Mouse (Mus musculus) embryonic facial prominence, embryonic 15.5 days (tissue): Measurements from ENCODE around the gene Dhcr24. TPM values are rescaled to one million over a fixed set of nuclear protein-coding genes. Genes with fewer than 3 reads are reported as not detected.

ENCODE experiments used
- ATAC-seq: fragments of 200-750 bp; cut with Nextera tagmentation; 2 replicates; pipeline ENCODE4 v1.8.0; 2017; ENCODE audit warnings: low read depth, moderate TSS enrichment; ENCODE audit not compliant: insufficient number of reproducible peaks, low FRiP score, low TSS enrichment
- H3K27ac ChIP-seq: fragments of 300-500 bp; sonication (generic); replicated peaks from 2 replicates; pipeline ENCODE4 v1.5.1; 2015; ENCODE audit warnings: mild to moderate bottlenecking, inconsistent platforms
- H3K27me3 ChIP-seq: fragments of 300-500 bp; sonication (generic); 2 replicates; pipeline ENCODE4 v1.6.1; 2015; ENCODE audit warnings: inconsistent platforms
- H3K36me3 ChIP-seq: fragments of 300-500 bp; sonication (generic); 2 replicates; pipeline ENCODE4 v1.6.1; 2015; ENCODE audit warnings: mild to moderate bottlenecking, inconsistent platforms
- H3K4me1 ChIP-seq: fragments of 300-500 bp; sonication (generic); 2 replicates; pipeline ENCODE4 v1.6.1; 2015; ENCODE audit warnings: inconsistent platforms
- H3K4me2 ChIP-seq: fragments of 300-500 bp; sonication (generic); replicated peaks from 2 replicates; pipeline ENCODE4 v1.6.1; 2015; ENCODE audit warnings: mild to moderate bottlenecking, inconsistent platforms
- H3K4me3 ChIP-seq: fragments of 300-500 bp; sonication (generic); replicated peaks from 2 replicates; pipeline ENCODE4 v1.5.1; 2015; ENCODE audit warnings: mild to moderate bottlenecking, inconsistent platforms
- H3K9ac ChIP-seq: fragments of 300-500 bp; sonication (generic); 2 replicates; pipeline ENCODE4 v1.6.1; 2015; ENCODE audit warnings: inconsistent platforms
- H3K9me3 ChIP-seq: fragments of 300-500 bp; sonication (generic); replicated peaks from 2 replicates; pipeline ENCODE4 v1.6.1; 2016; ENCODE audit warnings: inconsistent platforms
- WGBS: fragments of 180-500 bp; shearing (Covaris S2); methylation state at CpG from one replicate; pipeline ENCODE4 v1.1.7; 2015; 5-methylcytosine and 5-hydroxymethylcytosine counted together
- polyA plus RNA-seq: library from polyadenylated mRNA; unstranded; fragments of >200 nt; fragmentation: Nextera tagmentation; extraction: Ambion mirVana; gene quantifications from 2 replicates; pipeline ENCODE4 v1.2.1, GENCODE M21; 2015

Dhcr24 gene
- polyA plus RNA-seq, 1 experiment from 2014 or later: 4.5 TPM

DNA sequence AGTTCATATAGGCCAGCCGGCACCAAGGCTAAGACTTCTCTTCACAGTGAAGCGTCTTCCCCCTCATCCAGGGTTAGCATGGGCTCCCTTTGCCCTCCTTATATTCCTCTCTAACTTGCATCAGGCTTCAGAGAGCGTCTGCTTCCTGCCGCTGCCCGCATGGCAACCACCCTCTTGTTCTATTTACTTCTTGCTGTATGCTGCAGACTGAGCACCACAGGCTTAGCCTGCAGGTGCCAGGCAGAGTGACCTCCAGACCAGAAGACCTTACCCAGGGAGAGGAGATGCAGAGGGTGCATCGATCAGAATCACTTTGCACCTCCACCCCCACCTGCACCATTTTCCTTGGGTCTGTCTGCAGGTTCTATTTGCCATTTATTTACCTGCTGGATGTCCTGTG is 1.2 kb downstream of the Dhcr24 start:
- H3K27me3 ChIP-seq: no peaks in the 10 kb centered on the region
- H3K4me3 ChIP-seq: peak overlapping the region; percentile 81
- no peak overlapping the region for H3K27ac ChIP-seq
- no peak for ATAC-seq
- 8% methylated on average over 6 of the region's 6 CpGs for WGBS
- H3K36me3 ChIP-seq: peaks cover 19% of the 10 kb centered on the region; the same call in 1 of the 2 replicates
- H3K4me1 ChIP-seq: peaks cover 31% of the 10 kb centered on the region
- peak overlapping the region; percentile 59; the same call in 1 of the 2 replicates for H3K9ac ChIP-seq
- no peaks in the 10 kb centered on the region for H3K9me3 ChIP-seq
- peak overlapping the region; percentile 83 for H3K4me2 ChIP-seq

DNA sequence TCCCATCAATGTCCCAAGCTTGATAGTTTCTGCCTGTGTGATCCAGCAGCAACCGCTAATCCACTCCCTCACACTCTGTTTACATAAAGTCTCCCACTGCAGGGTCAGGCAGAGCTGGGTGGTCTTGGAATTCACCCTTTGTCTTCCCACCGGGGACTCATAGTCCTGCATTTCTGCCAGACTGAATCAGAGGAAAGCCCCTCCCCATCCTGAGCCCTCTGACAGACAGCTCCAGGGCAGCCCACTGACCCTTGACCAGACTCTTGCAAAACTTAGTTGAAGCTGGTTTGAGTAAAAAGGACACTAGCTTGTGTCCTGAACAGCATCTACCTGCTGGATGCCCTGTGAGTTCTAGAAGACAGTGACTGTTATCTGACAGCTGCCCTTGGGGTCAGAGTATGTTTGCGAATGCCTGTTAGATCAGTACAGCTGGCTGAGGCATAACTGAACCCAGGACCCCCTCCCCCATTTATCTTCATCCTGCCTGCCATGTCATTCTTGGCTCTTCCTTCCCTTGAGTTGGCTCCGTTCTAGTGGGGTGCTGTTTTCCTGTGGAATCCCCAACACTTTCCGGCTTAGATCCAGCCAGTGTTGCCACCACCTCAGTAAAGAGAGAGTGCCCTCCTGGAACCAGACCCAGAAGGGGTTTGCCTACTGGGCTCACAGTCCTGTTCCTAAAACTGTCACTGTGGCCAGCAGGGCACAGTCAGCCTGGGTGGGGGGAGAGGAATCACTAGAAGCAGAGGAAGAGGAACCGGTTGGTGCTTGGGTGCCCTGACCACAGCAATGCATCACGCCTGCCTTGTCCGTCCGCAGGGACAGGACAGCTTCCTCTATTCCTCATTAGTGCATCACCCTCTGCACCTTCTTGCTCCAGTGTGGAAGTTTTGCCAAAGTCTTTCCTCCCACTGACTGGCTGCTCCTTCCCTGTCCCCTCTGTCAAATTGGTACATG is 2.3 kb downstream of the Dhcr24 start:
- Histone ChIP-seq H3K4me3 (peak overlapping the region; percentile 81), H3K36me3 (peaks cover 24% of the 10 kb centered on the region; the same call in 1 of the 2 replicates), H3K27ac (no peak overlapping the region), H3K9ac (no peak overlapping the region), H3K27me3 (no peaks in the 10 kb centered on the region), H3K9me3 (no peaks in the 10 kb centered on the region), H3K4me1 (peaks cover 31% of the 10 kb centered on the region), H3K4me2 (peak overlapping the region; percentile 83)
- 53% methylated on average over 9 of the region's 9 CpGs for WGBS
- no peak for ATAC-seq

DNA sequence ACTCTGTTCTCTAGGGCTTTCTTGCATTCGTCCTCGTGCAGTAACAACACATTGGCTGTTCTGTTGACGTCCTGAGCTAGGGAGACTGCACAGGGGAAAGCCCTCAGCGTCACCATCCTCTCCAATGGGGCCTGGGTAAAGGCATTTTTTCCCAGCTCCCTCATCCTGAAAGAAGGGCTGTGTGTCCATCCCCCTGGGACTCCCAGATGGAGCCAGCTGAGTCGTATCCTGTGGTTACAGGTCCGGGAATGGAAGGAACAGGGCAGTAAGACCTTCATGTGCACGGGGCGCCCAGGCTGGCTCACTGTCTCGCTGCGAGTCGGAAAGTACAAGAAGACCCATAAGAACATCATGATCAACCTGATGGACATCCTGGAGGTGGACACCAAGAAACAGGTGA is 3.3 kb downstream of the Dhcr24 start:
- no peak overlapping the region for H3K4me3 ChIP-seq
- no peaks in the 10 kb centered on the region for H3K9me3 ChIP-seq
- no peak overlapping the region for H3K27ac ChIP-seq
- no peaks in the 10 kb centered on the region for H3K27me3 ChIP-seq
- 87% methylated on average over 11 of the region's 11 CpGs for WGBS
- peaks cover 31% of the 10 kb centered on the region for H3K4me1 ChIP-seq
- H3K36me3 ChIP-seq: peaks cover 28% of the 10 kb centered on the region; the same call in 1 of the 2 replicates
- ATAC-seq: no peak
- H3K9ac ChIP-seq: no peak overlapping the region
- H3K4me2 ChIP-seq: no peak overlapping the region

DNA sequence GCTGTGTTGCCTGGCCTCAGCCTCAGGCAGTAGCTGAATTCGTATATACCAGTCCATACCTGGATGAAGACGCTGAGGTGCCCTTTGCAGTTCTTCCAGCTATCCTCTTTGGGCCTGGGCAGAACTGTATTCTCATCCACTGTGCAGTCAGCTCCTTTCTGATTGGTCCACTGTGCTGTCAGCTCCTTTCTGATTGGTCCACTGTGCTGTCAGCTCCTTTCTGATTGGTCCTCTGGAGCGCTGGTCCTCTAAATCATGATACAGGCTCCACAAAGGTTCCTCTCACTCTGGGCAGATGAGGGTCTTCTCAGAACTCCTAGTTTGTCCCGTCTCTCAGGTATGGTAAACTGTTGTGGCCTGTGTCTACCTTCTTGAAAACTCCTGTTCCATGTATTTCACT is 8.8 kb downstream of the Dhcr24 start:
- 83% methylated on average over 4 of the region's 4 CpGs for WGBS
- Histone ChIP-seq H3K36me3 (peaks cover 57% of the 10 kb centered on the region), H3K27ac (no peak overlapping the region), H3K9me3 (no peaks in the 10 kb centered on the region), H3K4me1 (no peaks in the 10 kb centered on the region), H3K9ac (no peak overlapping the region), H3K27me3 (no peaks in the 10 kb centered on the region), H3K4me2 (no peak overlapping the region), H3K4me3 (no peak overlapping the region)
- ATAC-seq: no peak

DNA sequence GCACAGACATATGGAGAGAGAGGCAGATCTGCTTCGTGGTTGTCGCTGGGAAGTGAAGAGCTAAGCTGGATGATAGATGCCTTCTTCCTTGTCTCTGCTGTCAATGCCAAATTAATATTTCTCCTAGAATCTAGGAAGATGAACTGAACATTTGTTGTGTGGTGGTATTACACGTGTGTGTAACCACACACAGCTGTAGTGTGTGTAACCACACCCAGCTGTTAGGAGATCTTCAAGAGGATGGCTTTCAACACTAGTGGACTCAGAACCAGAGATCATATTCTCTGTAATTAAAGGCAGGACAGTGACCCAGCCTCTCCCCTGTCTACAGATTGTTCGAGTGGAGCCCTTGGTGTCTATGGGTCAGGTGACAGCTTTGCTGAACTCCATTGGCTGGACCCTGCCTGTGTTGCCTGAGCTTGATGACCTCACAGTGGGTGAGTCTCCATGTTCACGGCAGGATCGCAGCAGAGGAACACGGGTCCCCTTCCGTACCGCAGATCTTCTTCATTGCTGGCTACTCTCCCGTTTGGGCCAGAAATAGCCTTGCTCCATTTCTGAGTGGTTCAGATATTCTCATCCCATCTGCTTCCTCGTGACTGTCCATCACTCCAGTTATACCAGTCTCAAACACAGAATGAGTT is 10.4 kb downstream of the Dhcr24 start:
- 72% methylated on average over 11 of the region's 11 CpGs for WGBS
- no peak overlapping the region for H3K27ac ChIP-seq
- H3K9me3 ChIP-seq: no peaks in the 10 kb centered on the region
- no peak overlapping the region for H3K9ac ChIP-seq
- H3K4me2 ChIP-seq: no peak overlapping the region
- no peaks in the 10 kb centered on the region for H3K4me1 ChIP-seq
- H3K36me3 ChIP-seq: peaks cover 54% of the 10 kb centered on the region
- no peak overlapping the region for H3K4me3 ChIP-seq
- no peak for ATAC-seq
- no peaks in the 10 kb centered on the region for H3K27me3 ChIP-seq

DNA sequence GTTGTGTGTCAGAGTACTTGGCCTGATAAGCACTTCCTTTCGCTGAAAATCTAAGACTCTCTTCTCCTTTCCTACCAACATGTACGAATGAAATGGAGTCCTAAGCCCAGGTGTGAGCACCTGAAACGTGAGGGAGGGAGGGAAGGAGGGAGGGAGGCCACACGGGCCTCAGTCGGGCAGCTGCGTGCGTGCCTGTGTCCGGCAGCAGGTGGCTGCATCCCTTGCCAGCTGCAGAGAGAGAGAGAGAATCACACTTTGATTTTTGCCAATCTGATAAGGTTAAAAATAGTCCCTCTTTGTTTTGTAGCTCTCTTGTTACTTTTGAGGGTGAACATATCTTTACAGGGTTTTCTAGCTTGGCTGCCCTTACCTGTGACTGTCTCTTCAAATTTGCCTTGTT is 14.2 kb downstream of the Dhcr24 start:
- Histone ChIP-seq H3K27ac (no peak overlapping the region), H3K27me3 (no peaks in the 10 kb centered on the region), H3K4me3 (no peak overlapping the region), H3K4me1 (0 out of 2 replicates have a peak, but pooled peaks cover 4% of the 10 kb centered on the region), H3K36me3 (peaks cover 68% of the 10 kb centered on the region), H3K4me2 (no peak overlapping the region), H3K9ac (no peak overlapping the region), H3K9me3 (no peaks in the 10 kb centered on the region)
- no peak for ATAC-seq
- 86% methylated on average over 8 of the region's 8 CpGs for WGBS

DNA sequence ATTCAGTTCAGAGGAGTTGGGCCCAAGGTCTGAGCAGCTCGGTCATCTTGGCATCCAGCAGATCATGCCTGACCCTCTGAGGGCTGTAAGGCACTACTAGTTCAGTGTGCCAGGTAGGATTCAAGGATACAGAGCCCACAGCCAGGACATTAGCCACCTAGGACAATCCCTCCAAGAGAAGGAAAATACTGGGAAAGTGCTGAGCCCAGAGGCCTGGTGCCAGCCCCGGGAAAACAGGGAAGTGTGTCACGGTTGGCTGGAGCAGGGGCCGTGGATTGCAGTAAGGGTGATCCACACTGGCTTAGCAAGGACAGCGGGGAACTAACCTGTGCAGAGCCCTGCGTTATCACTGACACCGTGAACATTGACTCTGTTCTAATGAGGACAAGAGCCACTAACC is 16.7 kb downstream of the Dhcr24 start:
- Histone ChIP-seq H3K27ac (no peak overlapping the region), H3K27me3 (no peaks in the 10 kb centered on the region), H3K4me3 (no peak overlapping the region), H3K4me2 (no peak overlapping the region), H3K36me3 (peaks cover 73% of the 10 kb centered on the region), H3K4me1 (0 out of 2 replicates have a peak, but pooled peaks cover 4% of the 10 kb centered on the region), H3K9me3 (no peaks in the 10 kb centered on the region), H3K9ac (no peak overlapping the region)
- WGBS: 83% methylated on average over 7 of the region's 7 CpGs
- no peak for ATAC-seq

DNA sequence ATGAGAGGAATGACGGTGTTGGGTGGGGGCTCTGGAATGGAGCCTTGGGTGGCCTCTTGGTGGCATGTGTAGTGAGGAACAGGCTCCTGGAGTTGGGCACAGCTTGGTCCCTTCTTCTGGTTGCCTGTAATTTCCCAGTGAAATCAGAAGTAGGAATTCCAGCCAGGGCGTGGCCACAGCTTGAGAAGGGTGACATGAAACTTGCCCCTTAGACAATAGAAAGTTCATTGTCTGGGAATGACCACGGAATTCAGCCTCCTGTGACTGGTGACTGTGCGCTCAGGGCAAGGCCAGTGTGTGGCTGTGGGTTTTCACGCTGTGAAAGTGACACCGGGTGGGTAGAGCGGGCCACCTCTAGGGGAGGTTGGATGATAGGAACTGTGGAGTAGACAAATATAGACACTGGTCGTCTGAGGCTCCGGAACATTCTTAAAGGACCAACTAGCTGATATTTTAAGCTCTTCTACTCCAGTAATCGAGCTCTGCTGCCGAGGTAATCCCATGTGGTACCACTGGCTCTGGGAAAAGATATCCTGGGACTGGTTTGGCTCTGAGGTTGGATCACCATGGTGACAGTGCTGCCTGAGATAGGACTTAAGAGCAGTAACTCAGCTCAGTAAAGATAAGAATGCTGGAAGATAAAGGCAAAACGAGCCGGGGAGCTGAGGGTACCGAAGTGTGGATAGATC is 20.5 kb downstream of the Dhcr24 start:
- no peak overlapping the region for H3K4me2 ChIP-seq
- H3K27ac ChIP-seq: no peak overlapping the region
- no peak for ATAC-seq
- H3K4me3 ChIP-seq: no peak overlapping the region
- WGBS: 87% methylated on average over 14 of the region's 14 CpGs
- 0 out of 2 replicates have a peak, but pooled peaks cover 4% of the 10 kb centered on the region for H3K4me1 ChIP-seq
- H3K9ac ChIP-seq: no peak overlapping the region
- no peaks in the 10 kb centered on the region for H3K9me3 ChIP-seq
- no peaks in the 10 kb centered on the region for H3K27me3 ChIP-seq
- H3K36me3 ChIP-seq: peaks cover 72% of the 10 kb centered on the region

DNA sequence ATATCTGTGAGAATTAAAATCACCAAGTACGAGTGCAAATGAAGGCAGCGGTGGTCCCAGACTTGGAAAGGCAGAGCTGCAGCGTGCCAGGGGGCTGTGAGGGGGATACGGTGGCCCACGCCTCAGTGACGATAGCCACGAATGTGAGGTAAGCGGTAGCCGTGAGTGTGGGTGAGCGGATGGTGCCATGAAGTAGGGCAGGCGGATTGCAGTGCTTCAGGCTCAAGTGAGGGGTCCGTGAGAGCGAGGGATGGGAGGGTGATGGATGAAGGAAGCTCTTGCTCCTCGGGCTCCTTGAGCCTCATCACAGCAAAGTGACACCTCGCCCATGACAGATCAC is 21.0 kb downstream of the Dhcr24 start:
- H3K27ac ChIP-seq: no peak overlapping the region
- 0 out of 2 replicates have a peak, but pooled peaks cover 4% of the 10 kb centered on the region for H3K4me1 ChIP-seq
- no peak overlapping the region for H3K4me2 ChIP-seq
- H3K9me3 ChIP-seq: no peaks in the 10 kb centered on the region
- peaks cover 72% of the 10 kb centered on the region for H3K36me3 ChIP-seq
- no peak for ATAC-seq
- no peak overlapping the region for H3K4me3 ChIP-seq
- no peak overlapping the region for H3K9ac ChIP-seq
- H3K27me3 ChIP-seq: no peaks in the 10 kb centered on the region
- WGBS: 90% methylated on average over 15 of the region's 15 CpGs

DNA sequence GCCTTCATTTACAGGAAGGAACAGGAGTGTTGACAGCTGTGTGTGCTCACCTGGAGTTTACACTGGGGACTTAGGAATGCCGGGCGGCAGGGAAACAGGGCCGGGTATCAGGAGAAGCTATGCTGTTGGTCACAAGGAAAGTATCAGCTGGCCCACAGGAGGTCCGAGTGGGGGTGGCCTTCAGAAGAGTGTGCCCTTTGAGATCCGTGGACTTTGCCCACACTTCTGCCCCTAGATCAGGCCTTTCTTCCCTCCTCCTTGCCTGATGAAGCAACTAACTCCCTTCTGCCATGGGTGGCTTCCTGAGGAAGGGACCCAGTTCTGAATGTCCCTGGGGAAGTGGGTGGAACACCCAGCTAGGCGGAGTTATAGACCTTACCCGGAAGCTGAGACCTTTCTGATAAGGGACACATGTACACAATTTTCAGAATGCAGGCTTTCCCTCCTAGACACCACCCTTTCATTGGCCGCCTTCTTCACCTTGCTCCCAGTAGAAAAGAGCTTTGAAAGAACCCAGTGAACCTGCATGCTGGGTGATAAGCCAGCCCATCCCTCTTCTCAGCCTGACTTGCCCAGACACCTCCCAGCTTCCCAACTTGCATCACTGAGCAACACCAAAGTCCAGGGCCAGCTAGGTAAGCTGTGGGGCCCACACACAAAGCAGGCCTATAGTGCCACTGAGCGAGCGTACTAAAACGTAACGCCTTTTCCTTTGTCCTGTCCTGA is 21.8 kb downstream of the Dhcr24 start:
- Histone ChIP-seq H3K4me2 (no peak overlapping the region), H3K4me1 (0 out of 2 replicates have a peak, but pooled peaks cover 4% of the 10 kb centered on the region), H3K27me3 (no peaks in the 10 kb centered on the region), H3K9ac (no peak overlapping the region), H3K4me3 (no peak overlapping the region), H3K36me3 (peaks cover 76% of the 10 kb centered on the region), H3K27ac (peak overlapping the region; percentile 18; the same call in 1 of the 2 replicates), H3K9me3 (no peaks in the 10 kb centered on the region)
- no peak for ATAC-seq
- WGBS: 78% methylated on average over 12 of the region's 12 CpGs
